Mouse (Mus musculus) CH12.LX (cell line): ENCODE data around the gene Tspan17. TPM values are rescaled to one million over a fixed set of nuclear protein-coding genes. Genes with fewer than 3 reads are reported as not detected.

Source experiments
- DNase-seq: peaks from one replicate; pipeline ENCODE4 v3.0.0-alpha.2; 2013; ENCODE audit errors: extremely low read depth
- H3K27ac ChIP-seq: 2 replicates; pipeline ENCODE4 v1.5.1; 2012; ENCODE audit warnings: low read depth, mild to moderate bottlenecking, control low read depth, moderate library complexity; ENCODE audit not compliant: insufficient read depth
- H3K27me3 ChIP-seq: replicated peaks from 2 replicates; pipeline ENCODE3; 2012; ENCODE audit warnings: inconsistent platforms
- H3K36me3 ChIP-seq, 2 experiments: replicated peaks in 1 of 2; 2 replicates each; pipeline versions ENCODE3 to v1.6.1; 2012; ENCODE audit warnings: inconsistent platforms in 1 of 2, low read length in 1 of 2, mild to moderate bottlenecking in 1 of 2, mixed read lengths in 1 of 2, moderate library complexity in 1 of 2; ENCODE audit not compliant: control insufficient read depth in 1 of 2, insufficient read depth in 1 of 2
- H3K4me1 ChIP-seq, 2 experiments: 2 replicates each; pipeline ENCODE4 v1.6.1; 2012; ENCODE audit warnings: inconsistent platforms in 1 of 2, moderate library complexity in 1 of 2; ENCODE audit not compliant: insufficient read depth in 2 of 2, control insufficient read depth in 1 of 2
- H3K4me2 ChIP-seq: 2 replicates; pipeline ENCODE4 v1.6.1; 2012; ENCODE audit warnings: low read depth, mild to moderate bottlenecking, control low read depth; ENCODE audit not compliant: poor library complexity, insufficient read depth, severe bottlenecking
- H3K4me3 ChIP-seq, 3 experiments: fragments of 150-350 bp in 1 of 3; sonication (generic) in 1 of 3; replicated peaks in 1 of 3; 2 replicates each; pipeline versions ENCODE3 to v1.5.1; 2011 to 2012; ENCODE audit warnings: low read depth in 2 of 3, low read length in 2 of 3, mild to moderate bottlenecking in 2 of 3, moderate library complexity in 2 of 3, control low read depth in 1 of 3, improper control_type of control experiment in 1 of 3, inconsistent platforms in 1 of 3, mixed read lengths in 1 of 3; ENCODE audit not compliant: poor library complexity in 1 of 3
- H3K79me2 ChIP-seq: replicated peaks from 2 replicates; pipeline ENCODE4 v1.6.1; 2012; ENCODE audit warnings: mild to moderate bottlenecking, moderate library complexity; ENCODE audit not compliant: control insufficient read depth, poor library complexity, insufficient read depth, severe bottlenecking; ENCODE audit errors: extremely low read depth
- H3K9ac ChIP-seq: 2 replicates; pipeline ENCODE4 v1.6.1; 2012; ENCODE audit warnings: low read depth, mild to moderate bottlenecking, control low read depth, moderate library complexity; ENCODE audit not compliant: insufficient read depth
- H3K9me3 ChIP-seq: replicated peaks from 2 replicates; pipeline ENCODE3; 2012; ENCODE audit warnings: low read length, inconsistent platforms, mixed read lengths
- BHLHE40 ChIP-seq: IDR thresholded peaks from 2 replicates; pipeline ENCODE4 v1.6.1; 2011; ENCODE audit warnings: mild to moderate bottlenecking, low read depth, low read length, improper control_type of control experiment
- CTCF ChIP-seq, 2 experiments: IDR thresholded peaks in 1 of 2; conservative IDR thresholded peaks in 1 of 2; 2 replicates each; pipeline ENCODE4 v1.5.1; 2011 to 2012; ENCODE audit warnings: low read depth in 2 of 2, low read length in 2 of 2, improper control_type of control experiment in 1 of 2, inconsistent platforms in 1 of 2, mild to moderate bottlenecking in 1 of 2, moderate library complexity in 1 of 2
- ELF1 ChIP-seq: IDR thresholded peaks from 2 replicates; pipeline ENCODE4 v1.6.1; 2014; ENCODE audit warnings: low read depth, mild to moderate bottlenecking, inconsistent platforms, low read length, improper control_type of control experiment
- EP300 ChIP-seq: IDR thresholded peaks from 2 replicates; pipeline ENCODE4 v1.6.1; 2011; ENCODE audit warnings: low read length, improper control_type of control experiment
- ETS1 ChIP-seq: conservative IDR thresholded peaks from 2 replicates; pipeline ENCODE4 v1.6.1; 2012; ENCODE audit warnings: low read depth, mild to moderate bottlenecking, inconsistent platforms, low read length, improper control_type of control experiment, moderate library complexity
- IRF4 ChIP-seq: IDR thresholded peaks from 2 replicates; pipeline ENCODE4 v1.6.1; 2014; ENCODE audit warnings: low read depth, mild to moderate bottlenecking, inconsistent platforms, low read length, improper control_type of control experiment
- JUN ChIP-seq: IDR thresholded peaks from 2 replicates; pipeline ENCODE4 v1.6.1; 2011; ENCODE audit warnings: low read depth, mild to moderate bottlenecking, low read length, improper control_type of control experiment, moderate library complexity; ENCODE audit not compliant: insufficient read depth
- JUND ChIP-seq: conservative IDR thresholded peaks from 2 replicates; pipeline ENCODE4 v1.6.1; 2011; ENCODE audit warnings: low read depth, low read length, improper control_type of control experiment
- MAX ChIP-seq: IDR thresholded peaks from 2 replicates; pipeline ENCODE4 v1.6.1; 2011; ENCODE audit warnings: low read length, improper control_type of control experiment
- MAZ ChIP-seq: IDR thresholded peaks from 2 replicates; pipeline ENCODE4 v1.6.1; 2012; ENCODE audit warnings: low read depth, mild to moderate bottlenecking, inconsistent platforms, low read length, improper control_type of control experiment, moderate library complexity
- MXI1 ChIP-seq: IDR thresholded peaks from 2 replicates; pipeline ENCODE4 v1.6.1; 2011; ENCODE audit warnings: mild to moderate bottlenecking, low read depth, low read length, improper control_type of control experiment
- RAD21 ChIP-seq: IDR thresholded peaks from 2 replicates; pipeline ENCODE4 v1.6.1; 2011; ENCODE audit warnings: low read depth, mild to moderate bottlenecking, low read length, improper control_type of control experiment, moderate library complexity
- RCOR1 ChIP-seq: conservative IDR thresholded peaks from 2 replicates; pipeline ENCODE4 v1.6.1; 2012; ENCODE audit warnings: low read depth, mild to moderate bottlenecking, inconsistent platforms, low read length, improper control_type of control experiment
- SMC3 ChIP-seq: IDR thresholded peaks from 2 replicates; pipeline ENCODE4 v1.6.1; 2011; ENCODE audit warnings: low read depth, low read length, improper control_type of control experiment
- TBP ChIP-seq: conservative IDR thresholded peaks from 2 replicates; pipeline ENCODE4 v1.6.1; 2011; ENCODE audit warnings: low read depth, low read length, improper control_type of control experiment
- TCF12 ChIP-seq: IDR thresholded peaks from 2 replicates; pipeline ENCODE4 v1.6.1; 2014; ENCODE audit warnings: low read depth, mild to moderate bottlenecking, inconsistent platforms, low read length, improper control_type of control experiment
- USF2 ChIP-seq: conservative IDR thresholded peaks from 2 replicates; pipeline ENCODE4 v1.6.1; 2011; ENCODE audit warnings: low read depth, low read length, improper control_type of control experiment
- ZKSCAN1 ChIP-seq: IDR thresholded peaks from 2 replicates; pipeline ENCODE4 v1.6.1; 2012; ENCODE audit warnings: low read depth, inconsistent platforms, low read length, improper control_type of control experiment, borderline replicate concordance
- ZMIZ1 ChIP-seq: IDR thresholded peaks from 2 replicates; pipeline ENCODE4 v1.6.1; 2012; ENCODE audit warnings: low read depth, mild to moderate bottlenecking, inconsistent platforms, low read length, improper control_type of control experiment
- ZNF384 ChIP-seq: IDR thresholded peaks from 2 replicates; pipeline ENCODE4 v1.6.1; 2012; ENCODE audit warnings: low read depth, low read length, improper control_type of control experiment, inconsistent platforms
- dilution Hi-C: fragments of 300-500 bp; cut with MboI; formaldehyde crosslinking; loops from 2 replicates; pipeline ENCODE4 v1.14.3; 2020; ENCODE audit warnings: low sequenced_read_pairs; ENCODE audit not compliant: extremely low pct_unique_long_range_greater_than_20kb, extremely low pct_ligation_motif_present
- in situ Hi-C: fragments of 300-500 bp; cut with MboI; formaldehyde crosslinking; loops from 3 replicates; pipeline ENCODE4 v1.14.3; 2019; ENCODE audit warnings: low sequenced_read_pairs, low pct_ligation_motif_present, low pct_unique_long_range_greater_than_20kb, mixed read lengths
- polyA plus RNA-seq: library from polyadenylated mRNA; unstranded; fragments of >175 nt; gene quantifications from 2 replicates; pipeline ENCODE4 v1.2.1, GENCODE M21; 2012; ENCODE audit warnings: low read depth; ENCODE audit not compliant: insufficient read length
- total RNA-seq, 2 experiments: library from RNA; depleted of rRNA; stranded (reverse); fragments of 300-350 nt in 1 of 2; fragments of >200 nt in 1 of 2; gene quantifications; 2 replicates each; pipeline ENCODE4 v1.2.3; 2012 to 2014

Gene Tspan17
- total and polyA plus RNA-seq, 3 experiments = 0.61 to 0.68 TPM; not detected in 1

DNA sequence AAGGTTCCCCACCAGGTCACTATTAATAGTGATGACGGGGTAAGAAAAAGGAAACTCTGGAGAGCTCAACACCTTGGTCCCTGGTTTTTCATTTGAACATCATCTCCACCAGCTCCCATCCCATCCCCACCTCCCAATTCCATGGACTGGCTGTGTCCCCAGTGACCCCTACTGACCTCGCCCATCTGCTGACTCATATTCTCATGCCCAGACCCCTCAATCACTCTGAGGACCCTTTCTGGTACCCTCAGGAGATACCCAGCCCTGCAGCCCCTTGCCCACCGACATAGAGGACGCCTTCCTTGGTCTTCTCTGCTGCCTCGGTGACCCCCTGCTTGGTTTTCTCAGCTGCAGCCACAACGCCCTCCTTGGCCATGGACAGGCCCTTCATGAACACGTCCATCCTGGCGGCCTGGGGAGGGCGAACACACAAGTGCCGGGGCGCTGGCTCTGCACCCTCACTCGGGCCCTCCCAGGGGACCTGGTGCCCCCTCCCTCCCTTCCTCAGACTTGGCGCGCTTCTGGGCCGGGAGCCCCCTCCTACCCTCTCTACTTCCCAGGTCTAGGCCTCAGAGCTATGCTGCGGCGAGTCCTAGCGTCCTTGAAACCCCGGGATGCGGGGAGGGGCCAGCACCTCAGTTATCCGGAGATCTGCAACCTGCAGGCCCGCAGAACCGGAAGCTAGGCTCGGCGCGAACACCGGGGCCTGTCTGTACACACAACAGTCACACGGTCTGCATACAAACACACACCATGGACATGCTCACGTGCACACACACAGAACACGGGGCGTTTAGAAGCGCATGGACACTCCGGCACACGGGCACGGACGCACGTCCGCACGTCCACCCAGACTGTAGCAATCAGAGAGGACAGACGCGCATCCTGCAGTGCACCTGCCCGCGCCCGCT is 23.6 kb upstream of the Tspan17 start:
- Histone ChIP-seq H3K9me3 (peaks cover 10% of the 10 kb centered on the region), H3K79me2 (no peaks in the 10 kb centered on the region), H3K27me3 (peaks cover 72% of the 10 kb centered on the region), H3K27ac (no peak overlapping the region), H3K9ac (no peak overlapping the region), H3K4me1 (0 out of 4 replicates have a peak, but pooled peaks cover 0 to 2% of the 10 kb centered on the region in 2 experiments), H3K4me2 (no peak overlapping the region), H3K4me3 (no peak overlapping the region), H3K36me3 (no peaks in the 10 kb centered on the region)
- no peak for TF ChIP-seq JUND
- TF ChIP-seq ZKSCAN1 = no peak
- TF ChIP-seq IRF4 = no peak
- TF ChIP-seq RAD21 = no peak
- TF ChIP-seq ZMIZ1 = no peak
- TF ChIP-seq CTCF (conservative IDR thresholded peaks at IDR 0.05 in 1 of 2, IDR thresholded peaks at IDR 0.05 in 1 of 2; ENCODE audit: low read depth in 2 of 2, low read length in 2 of 2) = no peak
- no peak for TF ChIP-seq ZNF384
- TF ChIP-seq TCF12 = no peak
- no peak for TF ChIP-seq SMC3
- TF ChIP-seq MXI1 = no peak
- no peak for TF ChIP-seq MAZ
- no peak for TF ChIP-seq USF2
- no peak for TF ChIP-seq EP300
- no peak for TF ChIP-seq RCOR1
- TF ChIP-seq BHLHE40 = no peak
- TF ChIP-seq TBP = no peak
- TF ChIP-seq ELF1 = no peak
- TF ChIP-seq MAX = no peak
- TF ChIP-seq ETS1 = no peak
- no peak for TF ChIP-seq JUN
- dilution Hi-C loops = no loop called here
- DNase-seq = no peak
- in situ Hi-C loops = no loop called here
